Mouse (Mus musculus) midbrain, embryonic 11.5 days (tissue): ENCODE measurements at regions not wholly inside any gene's neighbourhood (a gene's known extent, or its start where the extent isn't known, plus 50 kb on each side); places are given as distances from the start of the nearest gene placed in this dataset.
"Not testable (repeated sequence)": the region's sequence is repeated elsewhere in the genome, so short reads cannot be mapped to it uniquely, and the experiment has no call there.

Experiments
- ATAC-seq: fragments of 200-750 bp; cut with Nextera tagmentation; 2 replicates; pipeline ENCODE4 v1.8.0; 2017; ENCODE audit warnings: moderate TSS enrichment, moderate library complexity; ENCODE audit not compliant: low FRiP score
- DNase-seq: peaks from one replicate; pipeline ENCODE4 v3.0.0; 2015; ENCODE audit warnings: low spot score; ENCODE audit errors: missing footprints
- H3K27ac ChIP-seq: fragments of 300-500 bp; sonication (generic); 2 replicates; pipeline ENCODE4 v1.5.1; 2014; ENCODE audit warnings: low read depth, low read length
- H3K27me3 ChIP-seq: fragments of 300-500 bp; sonication (generic); 2 replicates; pipeline ENCODE4 v1.6.1; 2014; ENCODE audit warnings: mild to moderate bottlenecking, low read length, moderate library complexity, mixed read lengths; ENCODE audit not compliant: control insufficient read depth, insufficient read depth
- H3K36me3 ChIP-seq: fragments of 300-500 bp; sonication (generic); 2 replicates; pipeline ENCODE4 v1.6.1; 2014; ENCODE audit warnings: mild to moderate bottlenecking, low read length, moderate library complexity, mixed read lengths; ENCODE audit not compliant: control insufficient read depth, insufficient read depth
- H3K4me1 ChIP-seq: fragments of 300-500 bp; sonication (generic); 2 replicates; pipeline ENCODE4 v1.6.1; 2014; ENCODE audit warnings: low read length; ENCODE audit not compliant: control insufficient read depth, insufficient read depth
- H3K4me2 ChIP-seq: fragments of 300-500 bp; sonication (generic); 2 replicates; pipeline ENCODE4 v1.6.1; 2014; ENCODE audit warnings: mild to moderate bottlenecking, moderate library complexity
- H3K4me3 ChIP-seq: fragments of 300-500 bp; sonication (generic); 2 replicates; pipeline ENCODE4 v1.5.1; 2014; ENCODE audit warnings: low read depth, low read length
- H3K9ac ChIP-seq: fragments of 300-500 bp; sonication (generic); 2 replicates; pipeline ENCODE4 v1.6.1; 2014; ENCODE audit warnings: low read length
- H3K9me3 ChIP-seq: fragments of 300-500 bp; sonication (generic); 2 replicates; pipeline ENCODE4 v1.6.1; 2016; ENCODE audit warnings: low read length; ENCODE audit not compliant: control insufficient read depth
- WGBS: fragments of 180-500 bp; shearing (Covaris S2); extraction: QIAGEN DNeasy Blood & Tissue Kit; methylation state at CpG from one replicate; pipeline ENCODE4 v1.1.7; 2014; 5-methylcytosine and 5-hydroxymethylcytosine counted together

GRCm38 (mm10) chr4:18349157-18349556 is 1256.1 kb upstream of the Gm12353 start:
- no peak for ATAC-seq

GRCm38 (mm10) chr4:18365514-18365913 is 1239.7 kb upstream of the Gm12353 start:
- H3K9ac ChIP-seq = no peak overlapping the region
- H3K4me2 ChIP-seq = no peak overlapping the region
- H3K4me1 ChIP-seq = no peaks in the 10 kb centered on the region
- ATAC-seq (no peak), DNase-seq (no peak)
- no peaks in the 10 kb centered on the region for H3K36me3 ChIP-seq
- WGBS = 85% methylated on average over 3 of the region's 3 CpGs
- H3K27ac ChIP-seq = no peak overlapping the region
- no peak overlapping the region for H3K4me3 ChIP-seq
- no peaks in the 10 kb centered on the region for H3K9me3 ChIP-seq
- H3K27me3 ChIP-seq = no peaks in the 10 kb centered on the region

More at GRCm38 (mm10) chr4:18349157-18349556, 1256.1 kb upstream of the Gm12353 start:
- Histone ChIP-seq H3K36me3 (no peaks in the 10 kb centered on the region), H3K4me1 (no peaks in the 10 kb centered on the region), H3K27ac (no peak overlapping the region), H3K27me3 (no peaks in the 10 kb centered on the region), H3K9ac (no peak overlapping the region), H3K4me2 (no peak overlapping the region), H3K9me3 (no peaks in the 10 kb centered on the region), H3K4me3 (no peak overlapping the region)
- DNase-seq = no peak

- H3K4me1 ChIP-seq = no peaks in the 10 kb centered on the region
- H3K36me3 ChIP-seq = no peaks in the 10 kb centered on the region
- no peaks in the 10 kb centered on the region for H3K9me3 ChIP-seq
- no peak overlapping the region for H3K9ac ChIP-seq
- no peak overlapping the region for H3K4me2 ChIP-seq
- DNase-seq (no peak), ATAC-seq (no peak)
- H3K27ac ChIP-seq = no peak overlapping the region
- H3K4me3 ChIP-seq = no peak overlapping the region
- no peaks in the 10 kb centered on the region for H3K27me3 ChIP-seq
- WGBS = 78% methylated on average over 2 of the region's 2 CpGs
Measured at GRCm38 (mm10) chr4:18365916-18366315, 1239.3 kb upstream of the Gm12353 start.

- no peaks in the 10 kb centered on the region for H3K27me3 ChIP-seq
- DNase-seq = no peak
- no peak overlapping the region for H3K9ac ChIP-seq
- H3K4me2 ChIP-seq = no peak overlapping the region
- 51% methylated on average over 7 of the region's 7 CpGs for WGBS
- H3K36me3 ChIP-seq = no peaks in the 10 kb centered on the region
- H3K4me1 ChIP-seq = no peaks in the 10 kb centered on the region
- no peaks in the 10 kb centered on the region for H3K9me3 ChIP-seq
- no peak overlapping the region for H3K4me3 ChIP-seq
- no peak for ATAC-seq
- H3K27ac ChIP-seq = no peak overlapping the region
Measured at GRCm38 (mm10) chr4:18394815-18395521, 1210.3 kb upstream of the Gm12353 start.

GRCm38 (mm10) chr4:18395528-18396128 is 1209.6 kb upstream of the Gm12353 start:
- H3K9ac ChIP-seq, H3K4me3 ChIP-seq, DNase-seq, H3K4me2 ChIP-seq, H3K9me3 ChIP-seq, ATAC-seq, H3K4me1 ChIP-seq, H3K27ac ChIP-seq, H3K27me3 ChIP-seq, H3K36me3 ChIP-seq: not testable (repeated sequence)

GRCm38 (mm10) chr4:18410338-18410737 is 1194.9 kb upstream of the Gm12353 start:
- ATAC-seq = no peak
- Histone ChIP-seq H3K27me3 (no peaks in the 10 kb centered on the region), H3K4me3 (no peak overlapping the region), H3K9ac (no peak overlapping the region), H3K27ac (no peak overlapping the region), H3K4me1 (no peaks in the 10 kb centered on the region), H3K9me3 (no peaks in the 10 kb centered on the region), H3K36me3 (no peaks in the 10 kb centered on the region), H3K4me2 (no peak overlapping the region)
- DNase-seq = no peak
- 79% methylated on average over 1 of the region's 1 CpGs for WGBS

GRCm38 (mm10) chr4:18441385-18441784 is 1163.9 kb upstream of the Gm12353 start:
- Histone ChIP-seq H3K4me1 (no peaks in the 10 kb centered on the region), H3K4me3 (no peak overlapping the region), H3K27me3 (no peaks in the 10 kb centered on the region), H3K9ac (no peak overlapping the region), H3K36me3 (no peaks in the 10 kb centered on the region), H3K4me2 (no peak overlapping the region), H3K9me3 (no peaks in the 10 kb centered on the region), H3K27ac (no peak overlapping the region)
- ATAC-seq (no peak), DNase-seq (peak; percentile 44)

GRCm38 (mm10) chr4:18444284-18445004 is 1160.8 kb upstream of the Gm12353 start:
- H3K4me2 ChIP-seq = no peak overlapping the region
- no peaks in the 10 kb centered on the region for H3K36me3 ChIP-seq
- DNase-seq (peak; percentile 73), ATAC-seq (no peak)
- no peak overlapping the region for H3K27ac ChIP-seq
- H3K4me1 ChIP-seq = no peaks in the 10 kb centered on the region
- H3K9ac ChIP-seq = no peak overlapping the region
- no peak overlapping the region for H3K4me3 ChIP-seq
- no peaks in the 10 kb centered on the region for H3K27me3 ChIP-seq
- WGBS = 75% methylated on average over 5 of the region's 5 CpGs
- no peaks in the 10 kb centered on the region for H3K9me3 ChIP-seq

GRCm38 (mm10) chr4:18461641-18462040 is 1143.6 kb upstream of the Gm12353 start:
- no peak for ATAC-seq
- H3K4me3 ChIP-seq = no peak overlapping the region
- 80% methylated on average over 3 of the region's 3 CpGs for WGBS

More at GRCm38 (mm10) chr4:18461641-18462040, 1143.6 kb upstream of the Gm12353 start:
- no peak overlapping the region for H3K9ac ChIP-seq
- H3K27me3 ChIP-seq = no peaks in the 10 kb centered on the region
- no peak overlapping the region for H3K4me2 ChIP-seq
- no peaks in the 10 kb centered on the region for H3K4me1 ChIP-seq
- H3K9me3 ChIP-seq = no peaks in the 10 kb centered on the region
- H3K27ac ChIP-seq = no peak overlapping the region
- peak; percentile 65 for DNase-seq
- no peaks in the 10 kb centered on the region for H3K36me3 ChIP-seq
